Mouse (Mus musculus) cerebellum, postnatal 25 days (tissue): ENCODE results near the gene Tmem63c.

ENCODE experiments used
- DNase-seq, 2 experiments: peaks; one replicate each; pipeline ENCODE4 v3.0.0; 2021; ENCODE audit warnings: mixed read lengths in 2 of 2

Tmem63c gene

DNA sequence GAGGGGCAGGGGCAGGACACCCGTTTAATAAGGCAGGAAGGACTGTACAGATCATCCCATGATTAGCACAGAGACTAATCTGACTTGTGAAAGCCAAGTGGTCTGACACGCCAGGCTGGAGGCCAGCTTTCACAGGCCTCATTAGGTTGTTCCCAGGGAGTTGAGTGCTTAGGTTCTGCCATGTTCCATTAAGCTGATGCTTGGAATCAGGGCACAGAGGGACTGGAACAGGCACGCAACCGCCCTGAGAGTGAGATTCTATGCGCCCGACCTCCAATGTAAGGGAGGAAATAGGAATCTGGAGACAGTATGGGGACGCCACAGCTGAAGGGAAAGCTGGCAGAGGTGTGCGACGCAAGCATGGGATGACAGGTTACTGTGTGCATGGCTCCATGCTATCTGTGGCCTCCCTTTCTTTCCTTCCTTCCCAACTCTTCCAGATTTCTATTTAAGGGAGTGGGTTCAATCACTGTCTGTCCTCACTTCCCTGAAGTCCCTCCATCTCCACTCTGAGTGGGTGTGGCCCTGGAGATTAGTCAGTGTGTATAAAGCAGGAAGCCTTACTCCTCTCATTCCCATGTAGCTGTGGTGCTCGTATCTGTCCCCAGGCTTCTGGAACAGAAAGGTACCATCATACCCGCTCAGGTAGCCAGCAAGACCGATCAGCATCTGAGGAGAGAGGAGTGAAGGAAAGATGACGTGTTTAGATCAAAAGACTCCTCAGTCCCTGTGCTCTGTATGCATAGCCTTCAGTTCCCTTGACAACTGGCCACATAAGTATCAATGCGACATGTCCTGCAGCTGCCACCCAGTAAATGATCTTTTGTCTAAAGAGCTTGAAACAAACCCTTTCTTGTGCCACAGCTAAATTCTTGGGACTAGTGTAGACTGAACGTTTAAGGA is 116.5 kb downstream of the Tmem63c start:
- DNase-seq, result no peak

DNA sequence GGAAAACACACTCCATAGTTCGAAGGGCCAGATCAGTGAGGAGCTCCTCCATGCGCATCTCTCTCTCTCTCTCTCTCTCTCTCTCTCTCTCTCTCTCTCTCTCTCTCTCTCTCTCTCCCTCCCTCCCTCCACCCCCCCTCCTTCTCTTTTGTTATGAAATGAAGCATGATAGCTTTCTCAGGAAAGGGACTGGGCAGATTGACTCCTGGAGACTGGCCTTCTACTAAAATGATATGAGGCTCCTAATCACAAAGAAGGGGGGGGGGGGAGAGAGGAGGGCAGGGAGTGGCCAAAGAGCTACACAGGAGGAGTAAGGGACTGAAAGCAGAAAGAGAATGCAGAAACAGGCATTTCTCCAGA is 117.2 kb downstream of the Tmem63c start:
- DNase-seq, result no peak

DNA sequence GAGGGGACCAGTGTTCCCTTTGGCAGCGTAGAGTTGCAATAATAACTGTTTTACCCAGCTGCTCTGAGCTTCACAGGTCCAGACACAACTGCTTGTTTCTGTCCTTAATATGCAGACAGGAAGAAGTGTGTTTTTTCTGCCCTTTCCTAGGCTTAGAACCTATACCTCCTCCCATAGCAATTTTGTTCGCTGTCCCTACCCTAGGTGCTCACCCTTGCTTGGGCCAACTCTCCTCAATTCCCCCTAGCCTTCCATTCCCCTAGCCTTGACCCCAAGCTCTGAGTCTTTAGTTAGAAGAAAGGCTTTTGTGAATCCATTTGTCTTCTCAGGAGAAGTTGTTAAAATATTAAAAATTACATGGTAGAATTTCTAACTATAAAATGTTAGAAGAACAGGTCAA is 117.6 kb downstream of the Tmem63c start:
- DNase-seq, result no peak
